Mouse (Mus musculus): ENCODE measurements at regions not wholly inside any gene's neighbourhood (a gene's known extent, or its start where the extent isn't known, plus 50 kb on each side); places are given as distances from the start of the nearest gene placed in this dataset.
"Not testable (repeated sequence)": the region's sequence is repeated elsewhere in the genome, so short reads cannot be mapped to it uniquely, and the experiment has no call there.

DNA sequence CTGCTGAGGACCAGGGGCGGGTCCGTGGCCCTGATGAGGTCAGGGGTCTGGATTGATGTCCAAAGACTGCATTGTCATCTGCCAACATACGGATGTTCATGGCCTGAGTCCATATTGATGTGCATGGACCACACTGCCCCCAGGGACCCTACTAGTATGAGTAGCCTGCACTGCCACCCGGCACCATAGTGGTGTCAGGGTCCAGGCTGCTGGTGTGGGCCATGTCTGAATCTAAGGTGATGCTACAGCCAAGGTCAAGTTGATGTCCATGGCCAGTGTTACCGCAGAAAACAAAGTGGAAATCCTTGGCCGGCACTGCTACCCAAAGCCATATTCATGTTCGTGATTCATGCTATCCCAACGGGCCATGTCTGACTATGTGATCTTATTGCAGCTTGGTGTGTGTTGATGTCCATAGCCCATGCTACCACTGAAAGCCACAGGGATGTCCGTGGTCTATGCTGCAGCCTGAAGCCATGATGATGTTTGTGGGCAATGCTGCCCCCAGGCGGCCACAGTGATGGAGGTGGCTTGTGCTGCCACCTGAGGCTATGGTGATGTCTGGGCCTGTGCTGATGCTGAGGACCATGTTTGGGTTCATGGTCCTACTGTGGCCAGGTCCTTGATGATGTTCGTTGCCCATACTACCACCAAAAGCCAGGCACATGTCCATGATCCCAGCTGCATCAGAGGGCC lies 130.5 kb downstream of the Iqub start:
- DNase-seq (ENCODE audit: extremely low read depth, insufficient read length, low spot score): peak; percentile 0

DNA sequence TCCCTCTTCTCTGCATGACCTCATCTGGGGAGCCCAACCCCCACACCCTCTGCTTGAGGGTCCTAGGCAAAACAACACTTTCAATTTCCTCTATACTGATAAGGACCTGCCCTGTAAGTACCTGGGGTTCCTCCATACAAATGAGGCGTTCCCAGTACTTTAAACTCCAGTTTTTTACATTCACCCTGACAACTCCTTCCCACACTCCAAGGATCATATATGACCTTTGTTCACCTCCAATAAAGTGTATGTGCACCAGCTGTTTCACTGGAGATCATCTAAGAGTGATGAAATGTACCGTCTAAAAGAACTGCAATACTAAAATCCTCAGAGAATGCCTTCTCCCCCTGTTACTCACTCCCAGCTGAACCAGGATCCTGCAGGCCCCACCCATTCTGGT lies 135.0 kb downstream of the Iqub start:
- no peak for DNase-seq (ENCODE audit: extremely low read depth, insufficient read length, low spot score)

DNA sequence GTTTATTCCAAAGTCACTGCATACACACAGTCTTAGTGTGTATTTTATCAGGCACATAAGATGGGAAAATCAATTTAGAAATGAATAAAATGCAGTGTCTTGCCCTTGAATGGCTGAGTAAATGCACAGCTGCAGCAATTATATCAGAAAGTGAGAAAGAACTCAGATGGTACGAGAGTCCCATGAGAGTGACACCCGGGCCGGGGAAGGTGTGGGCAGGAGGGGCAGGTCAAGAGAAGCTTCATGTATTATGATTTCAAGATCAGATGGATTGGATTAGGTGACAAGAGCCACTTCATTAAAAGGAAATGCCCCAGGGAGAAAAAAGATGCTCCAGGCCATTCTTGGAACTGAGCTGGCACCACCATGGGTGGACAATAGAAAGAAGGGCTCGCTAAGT lies 138.1 kb downstream of the Iqub start:
- no peak for DNase-seq (ENCODE audit: extremely low read depth, insufficient read length, low spot score)

DNA sequence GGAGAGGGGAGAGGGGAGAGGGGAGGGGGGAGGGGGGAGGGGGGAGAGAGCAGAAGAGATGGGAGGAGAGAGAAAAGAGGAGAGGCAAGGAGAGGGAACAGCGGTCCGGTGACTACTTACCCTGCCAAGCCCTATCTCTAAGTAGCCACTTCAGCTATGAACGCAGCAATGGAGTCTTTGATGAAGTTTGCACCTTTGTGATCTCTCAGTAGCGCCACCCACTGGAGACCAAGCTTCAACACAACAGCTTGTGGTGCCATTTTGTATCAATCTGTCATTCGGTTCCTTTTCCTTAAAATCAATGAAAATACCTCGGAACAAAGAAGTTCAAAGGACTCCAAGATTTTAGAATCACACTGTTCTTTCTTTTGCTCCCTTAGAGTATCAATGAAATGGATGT lies 141.7 kb downstream of the Iqub start:
- DNase-seq (ENCODE audit: extremely low read depth, insufficient read length, low spot score): no peak

DNA sequence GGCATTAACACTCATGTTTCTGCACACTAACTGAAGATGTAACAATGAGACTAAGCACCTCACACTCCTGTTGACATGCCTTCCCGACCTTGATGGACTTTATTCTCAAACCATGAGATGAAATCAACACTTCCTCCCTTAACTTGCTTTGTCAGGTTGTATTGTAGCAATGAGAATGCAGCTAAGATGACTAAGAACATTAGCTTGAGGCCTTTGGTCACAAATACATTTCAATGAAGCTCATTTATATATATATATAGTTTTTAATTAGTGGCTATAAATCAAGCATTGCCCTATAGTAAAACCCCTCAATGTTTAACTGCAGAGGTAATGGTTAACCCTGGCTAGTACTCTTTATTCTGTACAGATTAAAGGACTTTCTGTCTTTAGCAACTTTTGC lies 143.2 kb downstream of the Iqub start:
- DNase-seq (ENCODE audit: extremely low read depth, insufficient read length, low spot score): no peak

DNA sequence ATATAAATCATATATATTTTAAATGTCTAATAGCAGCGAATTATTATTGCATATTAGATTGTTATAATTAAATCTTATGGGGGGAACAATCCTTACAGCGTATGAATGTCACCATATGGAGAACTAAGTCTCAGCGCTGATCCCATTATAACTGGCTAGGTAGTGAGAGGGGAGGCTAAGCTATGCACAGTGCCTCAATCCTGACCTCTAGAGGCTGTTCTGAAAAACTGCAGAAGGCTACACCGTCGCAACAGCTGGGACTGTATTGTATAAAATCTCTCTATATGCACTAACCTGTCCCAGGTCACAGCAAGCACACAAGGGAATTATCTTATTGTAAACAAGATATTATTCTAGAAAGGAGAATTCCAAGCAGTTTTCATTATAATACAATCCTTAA lies 164.0 kb downstream of the Iqub start:
- no peak for DNase-seq (ENCODE audit: extremely low read depth, insufficient read length, low spot score)

DNA sequence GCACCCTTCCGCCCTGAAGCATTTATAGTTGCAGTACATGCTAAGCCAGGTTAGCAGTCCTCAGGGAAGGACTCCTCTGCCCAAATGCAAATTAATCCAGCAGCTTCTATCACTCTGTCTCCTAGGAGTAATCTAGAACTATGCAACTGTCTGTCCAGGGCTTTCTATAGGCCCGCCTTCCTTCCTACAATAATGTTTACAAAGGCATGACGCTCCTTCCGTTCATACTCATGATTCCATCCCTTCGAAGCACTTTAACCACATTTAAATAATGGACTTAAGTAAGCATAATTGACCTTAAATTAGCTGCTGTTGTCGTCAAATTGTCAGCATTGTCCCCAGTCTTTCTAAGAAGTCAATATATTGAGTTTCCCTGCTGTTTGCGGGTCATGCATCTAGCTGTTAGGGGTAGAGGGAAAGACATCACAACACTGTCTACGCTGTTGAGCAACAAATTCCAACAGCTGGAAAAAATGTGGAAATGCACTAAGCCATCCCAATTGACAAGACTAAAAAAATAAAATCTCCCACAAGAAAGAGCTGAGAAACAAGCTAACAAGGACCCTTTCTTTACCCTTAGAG lies 166.3 kb downstream of the Iqub start:
- no peak for DNase-seq (ENCODE audit: extremely low read depth, insufficient read length, low spot score)

DNA sequence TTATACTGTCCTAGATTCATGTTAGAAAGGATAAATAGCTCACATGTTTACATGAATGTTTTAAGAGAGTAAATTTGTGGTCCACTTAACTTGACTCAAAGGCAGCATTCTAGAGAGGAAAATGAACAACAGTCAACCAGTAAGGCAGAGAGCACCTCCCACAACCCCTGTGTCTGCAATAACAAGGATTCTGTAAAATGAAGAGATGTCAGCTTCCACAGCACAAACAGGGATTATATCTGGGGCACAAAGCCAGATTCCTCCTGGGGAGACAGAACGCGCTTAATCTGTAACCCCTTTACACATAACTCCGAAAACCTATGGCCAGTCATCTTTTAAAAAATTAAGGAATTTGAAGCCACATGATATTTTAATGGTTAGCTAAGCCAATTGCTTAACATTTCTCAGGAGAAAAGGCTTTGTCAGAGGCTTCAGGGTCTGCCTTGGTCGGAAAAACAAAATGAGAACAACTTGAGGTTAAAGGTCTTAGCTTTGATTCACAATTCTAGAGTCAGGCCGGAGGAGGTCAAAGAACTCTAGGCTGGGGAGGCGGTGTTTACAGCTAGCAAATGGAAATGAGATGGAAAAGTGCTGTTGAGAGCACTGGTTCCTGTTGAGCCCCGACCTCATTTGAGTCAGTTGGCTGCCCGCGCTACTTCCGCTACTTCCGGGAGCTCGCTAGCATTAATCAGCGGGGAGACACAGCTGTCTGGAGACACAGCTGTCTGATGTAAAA lies 167.0 kb downstream of the Iqub start:
- DNase-seq (ENCODE audit: extremely low read depth, insufficient read length, low spot score): no peak

DNA sequence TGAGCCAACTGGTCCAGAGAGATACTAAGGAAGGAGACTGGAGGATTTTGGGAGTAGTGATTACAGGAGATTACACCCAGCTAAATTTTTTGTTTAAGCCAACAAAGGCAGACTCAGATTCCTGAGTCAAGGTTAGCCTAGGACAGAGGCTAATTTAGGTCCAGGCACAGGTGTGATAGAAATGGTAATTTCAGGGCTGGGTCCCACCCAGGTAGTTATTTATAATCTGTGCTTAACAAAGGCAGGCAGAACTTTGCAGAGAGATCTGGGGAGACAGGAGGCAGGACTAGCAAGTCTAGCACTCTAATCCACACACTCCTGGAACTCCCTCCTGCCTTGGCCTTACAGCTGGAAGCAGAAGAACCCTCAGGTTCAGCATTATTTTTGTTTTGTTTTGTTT lies 172.4 kb downstream of the Iqub start:
- no peak for DNase-seq (ENCODE audit: extremely low read depth, insufficient read length, low spot score)

DNA sequence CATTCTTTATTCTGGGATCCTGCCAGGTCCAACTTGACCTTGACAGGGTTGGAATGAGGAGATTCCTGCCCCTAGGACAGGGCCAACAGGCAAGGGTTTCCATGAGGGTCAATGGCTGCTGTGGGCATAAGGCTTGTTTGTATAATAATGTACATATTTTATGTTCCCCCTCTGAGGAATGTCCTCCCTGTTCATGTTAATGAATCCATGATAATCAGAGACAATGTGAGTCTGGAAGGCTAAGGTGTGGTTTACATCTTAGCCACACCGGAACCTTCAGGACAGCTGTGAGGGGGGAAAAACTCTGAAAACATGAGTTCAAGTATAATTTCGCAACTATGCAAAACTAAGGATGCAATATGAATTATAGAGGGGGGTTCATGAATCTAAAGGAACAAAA lies 172.8 kb downstream of the Iqub start:
- DNase-seq (ENCODE audit: extremely low read depth, insufficient read length, low spot score): no peak

DNA sequence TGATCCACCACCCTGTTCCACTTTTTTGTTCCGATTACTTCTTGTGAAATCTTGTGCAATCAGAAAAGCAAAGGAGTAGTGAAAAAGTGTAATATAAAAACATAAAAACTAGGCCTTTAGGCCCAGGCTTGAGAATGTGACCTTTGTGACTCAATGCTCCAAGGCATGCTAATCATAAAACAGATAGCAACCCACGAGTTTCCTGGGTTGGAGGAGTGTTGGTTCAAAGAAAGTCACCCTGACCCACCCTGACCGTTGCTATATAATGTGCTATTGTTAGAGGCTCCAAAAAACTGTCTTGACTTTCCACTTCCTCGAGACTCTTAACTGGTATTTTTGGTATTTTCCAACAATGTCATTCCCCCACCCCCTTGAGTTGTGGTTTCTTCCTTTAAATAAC lies 172.2 kb upstream of the Slc13a1 start:
- DNase-seq (ENCODE audit: extremely low read depth, insufficient read length, low spot score): not testable (repeated sequence)

DNA sequence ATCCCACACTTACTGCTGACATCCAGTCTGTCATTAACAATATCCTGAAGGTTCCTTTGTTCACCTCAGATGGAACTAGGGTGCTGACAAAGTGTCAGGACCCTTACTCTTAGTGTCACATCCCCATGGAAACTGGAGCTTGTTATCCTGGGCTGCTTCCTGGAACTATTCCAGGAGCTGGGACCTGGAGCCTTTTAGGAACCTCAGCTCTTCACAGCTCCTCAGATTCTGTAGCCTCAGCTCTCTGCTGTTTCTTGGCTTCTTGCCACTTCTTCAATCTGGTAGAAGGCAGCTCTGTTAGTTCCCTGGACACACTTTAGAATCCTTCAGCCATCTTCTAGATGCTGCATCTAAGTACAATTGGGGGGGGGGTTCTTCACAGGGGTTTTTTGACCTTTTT lies 157.3 kb upstream of the Slc13a1 start:
- no peak for DNase-seq (ENCODE audit: extremely low read depth, insufficient read length, low spot score)

DNA sequence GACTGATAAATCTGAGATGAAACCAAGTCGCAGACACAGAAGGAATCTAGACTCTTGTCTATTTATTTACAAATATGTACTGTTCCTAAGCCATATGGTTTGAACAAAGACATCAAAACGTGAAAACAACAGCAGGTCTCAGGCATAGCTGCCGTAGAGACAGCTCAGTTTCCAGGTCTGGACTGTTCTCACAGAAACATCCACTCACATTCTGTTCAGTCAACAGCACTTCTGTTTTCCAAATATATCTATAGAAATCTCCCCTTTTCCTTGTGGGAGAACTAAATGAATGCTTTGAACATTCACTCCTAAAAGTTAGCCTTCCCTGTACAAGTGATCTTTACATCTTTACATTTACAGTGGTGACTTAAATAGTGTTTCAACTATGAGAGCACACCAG lies 156.8 kb upstream of the Slc13a1 start:
- DNase-seq (ENCODE audit: extremely low read depth, insufficient read length, low spot score): no peak

DNA sequence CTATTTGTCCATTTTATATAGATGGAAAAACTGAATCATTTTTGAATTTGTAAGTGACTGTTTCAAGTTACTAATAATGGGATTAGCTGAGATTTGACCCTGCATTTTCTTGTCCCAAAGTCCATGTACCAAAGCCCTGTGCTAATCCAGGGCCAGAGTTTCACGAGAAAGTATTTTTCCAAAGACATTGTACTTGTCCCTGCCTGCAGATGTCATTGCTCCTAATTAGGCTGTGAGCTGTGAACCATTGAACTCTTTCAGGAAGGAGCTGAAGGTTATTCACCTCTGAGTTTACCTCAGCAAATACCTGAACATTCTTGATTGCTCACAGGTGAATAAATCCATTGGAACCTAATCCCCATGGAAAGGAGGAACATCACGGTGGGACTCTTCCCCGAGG lies 154.5 kb upstream of the Slc13a1 start:
- no peak for DNase-seq (ENCODE audit: extremely low read depth, insufficient read length, low spot score)

DNA sequence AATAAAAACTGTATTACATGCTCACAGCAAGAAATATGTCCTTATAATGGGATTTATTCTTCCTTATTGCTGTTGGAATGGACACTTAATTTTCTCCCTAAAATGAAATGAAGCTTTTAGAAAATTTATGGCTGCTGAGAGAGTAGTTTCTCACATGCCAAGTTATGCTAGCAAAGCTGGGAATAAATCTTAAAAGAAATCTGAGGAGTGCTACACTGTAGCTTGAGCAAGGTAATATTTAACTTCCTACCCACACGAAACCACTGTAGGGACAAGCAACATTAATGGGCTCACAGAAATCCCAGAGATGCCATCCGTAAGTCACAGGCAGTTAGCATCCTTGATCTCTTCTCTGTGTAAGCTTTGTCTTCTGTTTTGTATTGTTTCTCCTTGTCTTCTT lies 151.0 kb upstream of the Slc13a1 start:
- DNase-seq (ENCODE audit: extremely low read depth, insufficient read length, low spot score): no peak

DNA sequence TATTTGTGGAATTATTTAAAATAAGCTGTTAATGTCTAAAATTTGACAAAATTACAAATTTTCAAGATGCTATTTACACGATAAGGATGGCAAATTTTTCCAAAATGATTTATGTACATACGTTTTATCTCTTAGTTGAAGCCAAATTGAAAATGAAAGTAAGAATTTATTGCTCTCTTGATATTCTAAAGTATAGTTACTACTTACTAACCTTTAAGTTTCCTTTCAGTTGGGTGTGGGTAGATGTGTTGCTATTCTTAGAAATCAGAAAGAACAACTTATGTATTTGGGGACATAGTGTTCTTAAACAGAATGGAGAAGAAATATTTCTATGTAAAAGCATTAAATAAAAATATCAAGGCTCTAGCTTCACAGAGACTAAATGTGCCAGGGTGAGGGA lies 142.8 kb upstream of the Slc13a1 start:
- DNase-seq (ENCODE audit: extremely low read depth, insufficient read length, low spot score): no peak

DNA sequence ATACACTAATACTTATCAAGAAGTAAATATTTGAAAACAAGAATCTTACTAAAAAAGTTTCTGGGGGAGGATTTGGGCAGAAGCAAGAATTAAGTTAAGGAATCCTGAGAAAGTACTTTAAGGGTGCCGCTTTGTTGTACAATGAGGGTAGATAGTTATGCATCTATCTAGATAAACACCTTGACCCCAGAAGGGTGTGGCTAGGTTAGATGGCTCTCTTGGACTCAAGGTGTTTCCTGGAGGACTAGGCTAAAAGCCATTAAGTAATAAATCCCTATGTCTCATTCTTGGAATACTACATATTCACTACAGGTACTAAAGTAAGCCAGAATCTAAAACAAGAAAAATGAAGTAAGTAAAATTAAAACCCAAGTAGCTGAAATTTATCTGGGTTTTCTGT lies 141.9 kb upstream of the Slc13a1 start:
- DNase-seq (ENCODE audit: extremely low read depth, insufficient read length, low spot score): no peak

DNA sequence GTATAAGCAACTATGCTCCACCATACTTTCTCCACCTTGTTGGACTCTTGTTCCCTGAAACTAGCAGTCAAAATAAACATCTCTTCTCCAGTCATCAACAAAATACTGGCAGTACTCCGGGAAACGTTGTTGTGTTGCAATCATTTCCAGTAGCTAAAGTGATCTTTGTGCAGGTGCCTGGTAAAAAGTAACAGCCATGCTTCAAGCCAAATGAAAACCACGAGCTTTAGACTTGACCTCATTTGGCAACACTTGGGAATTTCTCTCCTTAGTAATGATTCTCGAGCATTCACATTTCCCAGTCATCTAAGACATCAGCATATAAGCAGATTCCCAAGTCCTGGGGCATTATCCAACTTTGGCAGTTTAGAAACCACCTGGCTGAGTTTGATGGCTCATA lies 133.8 kb upstream of the Slc13a1 start:
- no peak for DNase-seq (ENCODE audit: extremely low read depth, insufficient read length, low spot score)

DNA sequence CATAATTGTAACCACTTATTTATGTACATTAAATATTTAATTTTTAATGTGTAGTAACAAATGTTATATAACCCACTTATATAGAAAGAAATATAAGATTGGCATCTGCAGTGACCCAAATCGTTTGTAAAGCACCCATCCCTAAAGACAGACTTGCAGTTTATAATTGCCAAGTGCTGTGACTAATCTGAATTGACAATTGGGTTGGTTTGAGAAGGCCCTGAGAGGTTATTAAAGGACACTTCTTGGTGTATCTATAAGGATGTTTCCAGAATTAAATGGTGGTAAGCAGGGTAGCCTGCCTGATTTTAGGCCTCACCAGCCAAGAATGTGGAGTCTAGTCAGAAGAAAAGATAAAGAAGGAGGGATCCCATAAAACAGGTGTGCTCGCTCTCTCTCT lies 133.3 kb upstream of the Slc13a1 start:
- DNase-seq (ENCODE audit: extremely low read depth, insufficient read length, low spot score): no peak

DNA sequence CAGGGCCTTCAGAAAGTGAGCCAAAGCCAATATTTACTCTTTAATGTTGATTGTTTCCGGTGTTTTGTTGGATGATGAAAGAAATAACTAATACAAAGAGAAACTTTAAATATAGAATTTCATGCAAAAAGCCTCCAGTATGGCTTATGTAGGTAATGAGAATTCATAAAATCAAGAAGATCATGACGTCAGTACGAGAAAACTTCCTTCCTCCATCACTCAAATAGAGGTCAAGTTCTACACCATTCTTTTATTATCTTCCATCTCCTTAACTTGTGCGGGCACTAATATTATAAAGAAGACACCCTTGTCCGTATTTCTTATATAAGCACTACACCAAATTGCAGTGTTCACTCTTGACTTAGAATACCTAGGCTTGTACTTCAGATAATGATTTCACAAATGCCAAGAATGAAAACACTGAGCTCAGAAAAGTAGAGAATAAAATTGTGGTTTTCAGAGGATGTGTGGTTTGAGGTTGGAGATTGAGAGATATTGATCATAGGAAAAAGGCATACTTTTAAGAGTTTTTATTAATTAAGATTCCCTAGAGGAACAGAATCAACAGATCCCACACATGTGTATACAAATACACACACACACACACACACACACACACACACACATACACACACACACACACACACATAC lies 130.8 kb upstream of the Slc13a1 start:
- DNase-seq (ENCODE audit: extremely low read depth, insufficient read length, low spot score): no peak

DNA sequence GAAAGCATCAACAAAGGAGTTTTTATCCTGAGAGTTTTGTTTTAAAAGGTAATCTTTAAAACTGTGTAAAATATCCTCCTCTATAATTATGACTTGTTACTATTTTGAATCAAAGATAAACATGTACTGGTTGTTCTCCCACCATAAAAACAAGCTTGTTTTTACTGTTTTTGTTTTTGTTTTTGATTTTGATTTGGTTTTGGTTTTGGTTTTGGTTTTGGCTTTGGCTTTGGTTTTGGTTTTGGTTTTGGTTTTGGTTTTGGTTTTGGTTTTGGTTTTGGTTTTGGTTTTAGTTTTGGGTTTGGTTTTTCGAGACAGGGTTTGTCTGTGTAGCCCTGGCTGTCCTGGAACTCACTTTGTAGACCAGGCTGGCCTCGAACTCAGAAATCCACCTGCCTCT lies 120.9 kb upstream of the Slc13a1 start:
- DNase-seq (ENCODE audit: extremely low read depth, insufficient read length, low spot score): not testable (repeated sequence)

DNA sequence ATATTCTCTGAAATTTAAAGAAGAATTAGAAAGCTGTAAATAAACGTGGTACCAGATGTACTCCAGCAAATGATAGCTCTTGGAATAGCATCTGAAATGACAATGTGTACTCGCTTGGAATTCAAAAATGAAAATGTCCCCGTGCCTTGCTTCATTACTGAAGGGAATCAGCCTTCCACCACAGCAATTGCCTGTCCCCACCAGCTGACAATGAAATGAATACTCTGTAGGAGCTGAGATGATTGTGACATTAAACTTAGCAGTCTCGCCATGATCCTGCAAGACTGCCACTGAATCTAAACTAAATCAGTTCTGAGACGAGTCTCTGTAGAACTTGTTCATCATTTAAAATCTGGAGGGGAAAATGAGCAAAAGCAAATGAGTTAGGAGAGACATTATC lies 104.9 kb upstream of the Slc13a1 start:
- no peak for DNase-seq (ENCODE audit: extremely low read depth, insufficient read length, low spot score)

All from 3134 (cell line).